Mouse (Mus musculus) stomach, postnatal 0 days (tissue): ENCODE measurements around the gene Tbc1d21.

ENCODE experiments used
- CTCF ChIP-seq: IDR thresholded peaks from 2 replicates; pipeline ENCODE4 v1.5.1; 2016; ENCODE audit warnings: antibody characterized with exemption, low read depth, mild to moderate bottlenecking, moderate library complexity
- EP300 ChIP-seq: optimal IDR thresholded peaks from 2 replicates; pipeline ENCODE3; 2016; ENCODE audit warnings: antibody characterized with exemption

GRCm38 (mm10) chr9:58404412-58404811 is 34.2 kb upstream of the Tbc1d21 start:
- TF ChIP-seq CTCF (no peak), EP300 (no peak)
